Mouse (Mus musculus) lung, postnatal 0 days (tissue): ENCODE measurements around the gene Epb41l1.

Experiments used
- CTCF ChIP-seq: IDR thresholded peaks from 2 replicates; pipeline ENCODE4 v1.5.1; 2016; ENCODE audit warnings: antibody characterized with exemption, mild to moderate bottlenecking
- EP300 ChIP-seq: IDR thresholded peaks from 2 replicates; pipeline ENCODE4 v1.6.1; 2016; ENCODE audit warnings: antibody characterized with exemption, mild to moderate bottlenecking, control low read depth

DNA sequence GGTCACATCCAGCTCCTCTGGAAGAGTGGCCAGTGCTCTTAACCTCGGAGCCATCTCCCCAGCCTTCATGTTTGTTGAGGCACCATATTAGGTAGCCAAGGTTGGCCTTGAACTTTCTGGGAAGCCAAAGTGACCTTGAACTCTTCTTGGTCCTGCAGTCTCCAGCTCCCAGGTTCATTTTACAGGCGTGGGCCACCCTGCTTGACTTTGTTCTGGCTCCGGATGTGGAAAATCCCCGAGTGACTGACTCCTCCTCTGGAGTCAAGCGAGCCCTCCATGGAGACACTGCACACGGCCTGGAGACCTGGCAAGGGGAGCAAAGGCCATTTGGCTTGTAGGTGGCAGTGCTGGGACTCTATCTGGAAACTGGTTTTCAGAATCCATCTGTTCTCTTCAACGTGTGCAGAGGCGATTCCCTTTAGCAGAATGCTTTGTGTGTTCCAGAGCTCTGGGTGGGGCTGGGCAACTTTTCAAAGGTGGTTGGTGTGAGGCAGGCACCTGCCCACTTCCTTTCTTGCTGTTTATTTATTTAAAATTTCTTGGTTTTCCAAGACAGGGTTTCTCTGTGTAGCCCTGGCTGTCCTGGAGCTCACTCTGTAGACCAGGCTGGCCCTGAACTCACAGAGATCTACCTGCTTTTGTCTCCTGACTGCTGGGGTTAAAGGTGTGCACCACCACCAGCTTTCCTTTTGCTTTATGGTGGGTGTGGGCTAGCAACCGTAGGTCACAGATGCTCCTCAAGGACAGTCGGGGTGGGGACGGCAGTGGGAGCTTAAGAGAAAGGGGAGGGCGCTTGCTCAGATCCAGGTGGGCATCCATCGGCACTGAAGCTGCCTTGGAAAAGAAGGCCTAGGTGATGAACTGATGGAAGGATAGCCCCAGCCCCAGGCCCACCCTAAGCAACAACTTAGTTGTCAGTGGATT, 30.8 kb downstream of the Epb41l1 start:
- TF ChIP-seq CTCF: no peak
- TF ChIP-seq EP300: no peak
